Mouse (Mus musculus) liver, embryonic 13.5 days (tissue): ENCODE results near the gene Slc4a2. TPM values are rescaled to one million over a fixed set of nuclear protein-coding genes. Genes with fewer than 3 reads are reported as not detected.

ENCODE experiments used
- ATAC-seq: fragments of 200-750 bp; cut with Nextera tagmentation; 2 replicates; pipeline ENCODE4 v1.8.0; 2017; ENCODE audit warnings: low read depth, mild to moderate bottlenecking, moderate number of reproducible peaks, moderate library complexity
- DNase-seq: peaks from one replicate; pipeline ENCODE4 v3.0.0; 2022
- H3K27ac ChIP-seq: fragments of 300-500 bp; sonication (generic); 2 replicates; pipeline ENCODE4 v1.5.1; 2015; ENCODE audit warnings: moderate library complexity, mild to moderate bottlenecking, inconsistent platforms
- H3K27me3 ChIP-seq: fragments of 300-500 bp; sonication (generic); 2 replicates; pipeline ENCODE4 v1.6.1; 2015; ENCODE audit warnings: mild to moderate bottlenecking, inconsistent platforms
- H3K36me3 ChIP-seq: fragments of 300-500 bp; sonication (generic); 2 replicates; pipeline ENCODE4 v1.6.1; 2015; ENCODE audit warnings: mild to moderate bottlenecking, inconsistent platforms
- H3K4me1 ChIP-seq: fragments of 300-500 bp; sonication (generic); replicated peaks from 2 replicates; pipeline ENCODE4 v1.6.1; 2015; ENCODE audit warnings: inconsistent platforms
- H3K4me2 ChIP-seq: fragments of 300-500 bp; sonication (generic); 2 replicates; pipeline ENCODE4 v1.6.1; 2015; ENCODE audit warnings: inconsistent platforms, mild to moderate bottlenecking, moderate library complexity
- H3K4me3 ChIP-seq: fragments of 300-500 bp; sonication (generic); replicated peaks from 2 replicates; pipeline ENCODE4 v1.5.1; 2015; ENCODE audit warnings: mild to moderate bottlenecking, inconsistent platforms
- H3K9ac ChIP-seq: fragments of 300-500 bp; sonication (generic); 2 replicates; pipeline ENCODE4 v1.6.1; 2015; ENCODE audit warnings: mild to moderate bottlenecking, inconsistent platforms
- H3K9me3 ChIP-seq: fragments of 300-500 bp; sonication (generic); replicated peaks from 2 replicates; pipeline ENCODE4 v1.6.1; 2016; ENCODE audit warnings: inconsistent platforms
- WGBS: fragments of 180-500 bp; shearing (Covaris S2); methylation state at CpG from one replicate; pipeline ENCODE4 v1.1.7; 2015; ENCODE audit not compliant: insufficient replicate concordance; 5-methylcytosine and 5-hydroxymethylcytosine counted together
- polyA plus RNA-seq: library from polyadenylated mRNA; unstranded; fragments of >200 nt; fragmentation: Nextera tagmentation; extraction: Ambion mirVana; gene quantifications from 2 replicates; pipeline ENCODE4 v1.2.1, GENCODE M21; 2015

Slc4a2 gene
- polyA plus RNA-seq, 1 experiment from 2014 or later: 9.0 TPM

GRCm38 (mm10) chr5:24416222-24416736 is 7.4 kb upstream of the Slc4a2 start:
- H3K9me3 ChIP-seq: no peaks in the 10 kb centered on the region
- peaks cover 12% of the 10 kb centered on the region for H3K36me3 ChIP-seq
- no peak overlapping the region for H3K4me3 ChIP-seq
- no peak overlapping the region for H3K27ac ChIP-seq
- H3K27me3 ChIP-seq: peaks cover 42% of the 10 kb centered on the region
- DNase-seq (peak; percentile 48), ATAC-seq (peak; percentile 63)
- 9% methylated on average over 21 of the region's 21 CpGs for WGBS
- peaks cover 3% of the 10 kb centered on the region; the same call in 1 of the 2 replicates for H3K4me1 ChIP-seq
- no peak overlapping the region for H3K9ac ChIP-seq
- no peak overlapping the region for H3K4me2 ChIP-seq

GRCm38 (mm10) chr5:24417587-24417986 is 6.0 kb upstream of the Slc4a2 start:
- no peak overlapping the region for H3K4me3 ChIP-seq
- ATAC-seq: no peak
- H3K36me3 ChIP-seq: peaks cover 12% of the 10 kb centered on the region
- H3K4me1 ChIP-seq: peaks cover 7% of the 10 kb centered on the region
- H3K27me3 ChIP-seq: peaks cover 29% of the 10 kb centered on the region
- H3K4me2 ChIP-seq: no peak overlapping the region
- no peak for DNase-seq
- no peak overlapping the region for H3K9ac ChIP-seq
- no peaks in the 10 kb centered on the region for H3K9me3 ChIP-seq
- whole genome bisulfite sequencing: 76% methylated on average over 10 of the region's 10 CpGs
- H3K27ac ChIP-seq: no peak overlapping the region

GRCm38 (mm10) chr5:24420381-24420780 is 3.3 kb upstream of the Slc4a2 start:
- Histone ChIP-seq H3K4me3 (no peak overlapping the region), H3K4me2 (no peak overlapping the region), H3K36me3 (peaks cover 12% of the 10 kb centered on the region), H3K4me1 (peaks cover 23% of the 10 kb centered on the region), H3K27me3 (peaks cover 5% of the 10 kb centered on the region; the same call in 1 of the 2 replicates), H3K27ac (no peak overlapping the region), H3K9me3 (no peaks in the 10 kb centered on the region), H3K9ac (no peak overlapping the region)
- 87% methylated on average over 9 of the region's 9 CpGs for WGBS
- no peak for ATAC-seq
- DNase-seq: no peak

GRCm38 (mm10) chr5:24424004-24424781 is 556 bp downstream of the Slc4a2 start:
- peaks cover 8% of the 10 kb centered on the region for H3K36me3 ChIP-seq
- WGBS: 12% methylated on average over 21 of the region's 21 CpGs
- H3K27me3 ChIP-seq: no peaks in the 10 kb centered on the region
- ATAC-seq: no peak
- DNase-seq: peak; percentile 34
- H3K9ac ChIP-seq: peak overlapping the region; percentile 88
- peak overlapping the region; percentile 69 for H3K4me3 ChIP-seq
- H3K9me3 ChIP-seq: no peaks in the 10 kb centered on the region
- peaks cover 58% of the 10 kb centered on the region for H3K4me1 ChIP-seq
- H3K27ac ChIP-seq: peak overlapping the region; percentile 94
- H3K4me2 ChIP-seq: peak overlapping the region; percentile 94

GRCm38 (mm10) chr5:24424861-24425411 is 1.3 kb downstream of the Slc4a2 start:
- peak; percentile 47 for ATAC-seq
- 1% methylated on average over 56 of the region's 60 CpGs for WGBS
- Histone ChIP-seq H3K4me2 (peak overlapping the region; percentile 94), H3K27ac (peak overlapping the region; percentile 94), H3K9me3 (no peaks in the 10 kb centered on the region), H3K9ac (peak overlapping the region; percentile 88), H3K4me1 (peaks cover 62% of the 10 kb centered on the region), H3K27me3 (no peaks in the 10 kb centered on the region), H3K36me3 (peaks cover 10% of the 10 kb centered on the region), H3K4me3 (peak overlapping the region; percentile 69)
- peak; percentile 67 for DNase-seq

- peaks cover 62% of the 10 kb centered on the region for H3K4me1 ChIP-seq
- no peak for DNase-seq
- 1% methylated on average over 28 of the region's 30 CpGs for WGBS
- no peaks in the 10 kb centered on the region for H3K27me3 ChIP-seq
- 0 out of 2 replicates have a peak overlapping the region, but pooled peaks have one; percentile 18 for H3K27ac ChIP-seq
- peaks cover 14% of the 10 kb centered on the region for H3K36me3 ChIP-seq
- H3K4me2 ChIP-seq: peak overlapping the region; percentile 94
- ATAC-seq: no peak
- H3K4me3 ChIP-seq: peak overlapping the region; percentile 69
- peak overlapping the region; percentile 88 for H3K9ac ChIP-seq
- no peaks in the 10 kb centered on the region for H3K9me3 ChIP-seq
These were observed 1.9 kb downstream of the Slc4a2 start for GRCm38 (mm10) chr5:24425421-24426036.

GRCm38 (mm10) chr5:24426037-24426432 is 2.4 kb downstream of the Slc4a2 start:
- Histone ChIP-seq H3K27me3 (no peaks in the 10 kb centered on the region), H3K4me2 (peak overlapping the region; percentile 94), H3K4me3 (peak overlapping the region; percentile 69), H3K36me3 (peaks cover 19% of the 10 kb centered on the region), H3K27ac (no peak overlapping the region), H3K9ac (peak overlapping the region; percentile 88), H3K4me1 (peaks cover 62% of the 10 kb centered on the region), H3K9me3 (no peaks in the 10 kb centered on the region)
- 12% methylated on average over 10 of the region's 10 CpGs for WGBS
- ATAC-seq (no peak), DNase-seq (no peak)

- H3K4me1 ChIP-seq: peaks cover 62% of the 10 kb centered on the region
- H3K36me3 ChIP-seq: peaks cover 26% of the 10 kb centered on the region
- H3K9ac ChIP-seq: peak overlapping the region; percentile 88
- peak; percentile 18 for DNase-seq
- H3K27me3 ChIP-seq: no peaks in the 10 kb centered on the region
- no peaks in the 10 kb centered on the region for H3K9me3 ChIP-seq
- ATAC-seq: no peak
- H3K4me3 ChIP-seq: peak overlapping the region; percentile 69
- no peak overlapping the region for H3K27ac ChIP-seq
- WGBS: 8% methylated on average over 9 of the region's 9 CpGs
- peak overlapping the region; percentile 94 for H3K4me2 ChIP-seq
These were observed 3.1 kb downstream of the Slc4a2 start for GRCm38 (mm10) chr5:24426556-24427284.

- H3K36me3 ChIP-seq: peaks cover 31% of the 10 kb centered on the region
- DNase-seq (no peak), ATAC-seq (no peak)
- no peaks in the 10 kb centered on the region for H3K27me3 ChIP-seq
- H3K27ac ChIP-seq: no peak overlapping the region
- no peak overlapping the region for H3K4me3 ChIP-seq
- peaks cover 62% of the 10 kb centered on the region for H3K4me1 ChIP-seq
- peak overlapping the region; percentile 94 for H3K4me2 ChIP-seq
- 33% methylated on average over 12 of the region's 12 CpGs for WGBS
- H3K9me3 ChIP-seq: no peaks in the 10 kb centered on the region
- peak overlapping the region; percentile 22; the same call in 1 of the 2 replicates for H3K9ac ChIP-seq
These were observed 3.6 kb downstream of the Slc4a2 start for GRCm38 (mm10) chr5:24427285-24427633.

- DNase-seq (no peak), ATAC-seq (no peak)
- H3K27me3 ChIP-seq: no peaks in the 10 kb centered on the region
- H3K27ac ChIP-seq: peak overlapping the region; percentile 39; the same call in 1 of the 2 replicates
- H3K4me1 ChIP-seq: peaks cover 54% of the 10 kb centered on the region
- WGBS: 9% methylated on average over 15 of the region's 15 CpGs
- H3K4me2 ChIP-seq: peak overlapping the region; percentile 94
- no peaks in the 10 kb centered on the region for H3K9me3 ChIP-seq
- H3K36me3 ChIP-seq: peaks cover 39% of the 10 kb centered on the region
- peak overlapping the region; percentile 36 for H3K4me3 ChIP-seq
- no peak overlapping the region for H3K9ac ChIP-seq
These were observed 4.4 kb downstream of the Slc4a2 start for GRCm38 (mm10) chr5:24427981-24428402.

- WGBS: 25% methylated on average over 9 of the region's 9 CpGs
These were observed 5.0 kb downstream of the Slc4a2 start for GRCm38 (mm10) chr5:24428596-24428995.

More at GRCm38 (mm10) chr5:24428596-24428995, 5.0 kb downstream of the Slc4a2 start:
- H3K36me3 ChIP-seq: peaks cover 44% of the 10 kb centered on the region
- ATAC-seq (no peak), DNase-seq (no peak)
- 0 out of 2 replicates have a peak overlapping the region, but pooled peaks have one; percentile 39 for H3K27ac ChIP-seq
- no peaks in the 10 kb centered on the region for H3K9me3 ChIP-seq
- peak overlapping the region; percentile 94 for H3K4me2 ChIP-seq
- H3K4me3 ChIP-seq: peak overlapping the region; percentile 36
- H3K27me3 ChIP-seq: no peaks in the 10 kb centered on the region
- H3K4me1 ChIP-seq: peaks cover 53% of the 10 kb centered on the region
- no peak overlapping the region for H3K9ac ChIP-seq
